Mouse (Mus musculus): Measurements from ENCODE around the gene Ppt1.
"Not testable (repeated sequence)": the region's sequence is repeated elsewhere in the genome, so short reads cannot be mapped to it uniquely, and the experiment has no call there.

Gene Ppt1

GRCm38 (mm10) chr4:122835530-122836402, at the start of gene Ppt1:
Gene Ppt1 (plus strand): TSS chr4:122836242.
- DNase-seq, result peak; percentile 94

GRCm38 (mm10) chr4:122789335-122790089, 46.5 kb upstream of the Ppt1 start:
- DNase-seq, result no peak

DNA sequence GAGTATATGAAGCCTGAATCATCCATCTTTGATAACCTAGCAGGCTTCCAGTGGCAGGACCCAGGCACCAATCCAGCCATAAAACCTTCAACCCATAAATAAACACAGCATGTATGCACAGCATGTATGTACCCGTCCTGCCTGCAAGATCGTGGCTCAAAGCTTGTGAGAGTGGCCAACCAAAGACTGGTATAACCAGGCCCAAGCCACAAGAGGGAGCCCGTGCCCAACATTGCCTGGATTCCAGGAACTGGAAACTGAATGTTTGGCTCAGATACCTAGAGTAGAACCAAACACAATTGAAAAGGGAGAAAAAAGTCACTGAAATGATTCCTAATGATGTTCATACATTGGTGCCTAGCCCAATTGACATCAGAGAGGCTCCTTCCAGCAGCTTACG, 27.9 kb upstream of the Ppt1 start:
- peak; percentile 84 for DNase-seq

- no peak for DNase-seq
Observed at GRCm38 (mm10) chr4:122811180-122811579, 24.9 kb upstream of the Ppt1 start.

DNA sequence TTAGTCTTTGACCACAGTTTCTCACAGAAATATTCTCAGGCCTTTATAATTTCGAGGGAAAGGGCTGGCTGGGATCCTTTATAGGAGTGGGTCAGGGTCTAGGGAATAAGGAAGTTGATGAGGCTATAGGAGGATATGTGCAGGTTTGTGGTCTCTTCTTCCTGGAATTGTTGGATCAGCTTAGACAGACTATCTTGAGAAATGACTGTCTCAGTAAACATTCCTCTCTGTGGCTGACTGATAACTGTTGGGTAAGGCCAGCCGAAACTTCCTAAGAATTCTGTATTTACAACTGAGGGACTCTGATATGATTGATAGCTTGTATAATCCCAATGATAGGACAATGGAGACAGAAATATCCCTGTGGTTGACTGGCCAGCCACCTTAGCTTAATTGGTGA, 24.2 kb upstream of the Ppt1 start:
- no peak for DNase-seq

- no peak for DNase-seq
Observed at GRCm38 (mm10) chr4:122816202-122816601, 19.8 kb upstream of the Ppt1 start.

GRCm38 (mm10) chr4:122820941-122821340, 15.1 kb upstream of the Ppt1 start:
- not testable (repeated sequence) for DNase-seq

GRCm38 (mm10) chr4:122827651-122828050, 8.4 kb upstream of the Ppt1 start:
- DNase-seq, result peak; percentile 20

- no peak for DNase-seq
Observed at GRCm38 (mm10) chr4:122829339-122829738, 6.7 kb upstream of the Ppt1 start.

GRCm38 (mm10) chr4:122831888-122832287, 4.2 kb upstream of the Ppt1 start:
- DNase-seq, result no peak

- no peak for DNase-seq
Observed at GRCm38 (mm10) chr4:122836403-122836775, 347 bp downstream of the Ppt1 start.

DNA sequence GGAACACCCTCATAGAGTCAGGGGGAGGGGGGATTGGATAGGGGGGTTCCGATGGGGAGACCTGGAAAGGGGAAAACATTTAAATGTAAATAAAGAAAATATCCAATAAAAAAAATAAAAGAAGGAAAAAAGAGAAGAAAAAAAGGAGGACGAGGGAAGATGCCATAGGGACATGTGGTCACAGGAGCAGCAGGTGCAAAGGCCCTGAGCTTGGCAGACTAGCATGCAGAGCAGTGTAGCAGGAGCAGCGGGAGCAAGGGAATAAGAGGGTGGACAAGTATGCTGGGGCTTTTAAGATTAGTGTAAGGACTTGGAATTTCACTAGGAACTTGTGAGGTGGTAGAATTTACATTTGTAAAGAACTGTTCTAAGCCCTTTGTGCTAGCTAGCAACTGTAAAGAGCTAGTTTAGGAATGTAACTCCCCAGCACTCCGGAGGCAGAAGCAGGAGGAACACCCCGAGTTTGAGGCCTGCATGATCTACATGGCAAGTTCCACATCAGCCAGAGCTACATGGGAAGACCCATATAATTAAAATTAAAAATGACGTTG, 1.2 kb downstream of the Ppt1 start:
- DNase-seq, result no peak

GRCm38 (mm10) chr4:122837994-122838393, 2.0 kb downstream of the Ppt1 start:
- no peak for DNase-seq

DNA sequence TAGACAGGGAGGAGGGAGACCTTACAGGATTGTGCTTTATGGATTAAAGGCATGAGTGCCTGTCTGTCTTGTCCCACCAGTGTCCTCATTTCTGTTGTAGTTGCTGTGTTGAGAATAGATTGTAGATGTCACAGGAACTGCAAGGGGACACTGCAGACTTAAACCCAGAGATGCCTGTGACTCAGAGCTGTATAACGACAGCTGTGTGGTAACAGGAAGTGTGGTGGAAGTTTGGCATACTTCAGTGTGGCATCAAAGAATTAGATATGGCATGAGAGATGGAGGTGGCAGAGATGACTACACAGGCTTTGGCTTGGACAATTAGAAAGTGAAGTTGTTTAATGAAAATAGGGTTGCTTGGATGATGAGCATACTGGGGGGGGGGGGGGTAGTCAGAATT, 2.4 kb downstream of the Ppt1 start:
- peak; percentile 47 for DNase-seq

DNA sequence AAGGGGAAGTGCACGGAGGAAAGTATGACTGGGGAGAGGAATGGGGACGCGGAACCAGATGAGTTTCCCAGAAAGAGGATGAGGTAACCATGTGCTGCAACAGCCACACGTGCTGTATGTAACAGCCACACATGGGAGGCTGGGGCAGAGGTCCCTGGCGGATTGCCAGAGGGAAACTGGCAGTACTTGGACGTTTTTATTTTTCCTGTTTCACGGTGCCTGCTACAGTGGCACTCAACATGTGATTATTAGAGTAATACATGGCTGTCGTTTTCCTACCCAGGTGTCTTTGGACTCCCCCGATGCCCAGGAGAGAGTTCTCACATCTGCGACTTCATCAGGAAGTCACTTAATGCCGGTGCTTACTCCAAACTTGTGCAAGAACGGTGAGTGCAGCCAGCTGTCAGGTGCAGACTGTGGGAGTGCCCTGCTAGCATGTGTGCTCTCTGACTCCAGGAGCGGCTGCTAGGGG, 12.1 kb downstream of the Ppt1 start:
- DNase-seq, result peak; percentile 76

- DNase-seq, result no peak
Observed at GRCm38 (mm10) chr4:122851535-122851934, 15.5 kb downstream of the Ppt1 start.

GRCm38 (mm10) chr4:122853691-122854090, 17.6 kb downstream of the Ppt1 start:
- DNase-seq, result peak; percentile 55

DNA sequence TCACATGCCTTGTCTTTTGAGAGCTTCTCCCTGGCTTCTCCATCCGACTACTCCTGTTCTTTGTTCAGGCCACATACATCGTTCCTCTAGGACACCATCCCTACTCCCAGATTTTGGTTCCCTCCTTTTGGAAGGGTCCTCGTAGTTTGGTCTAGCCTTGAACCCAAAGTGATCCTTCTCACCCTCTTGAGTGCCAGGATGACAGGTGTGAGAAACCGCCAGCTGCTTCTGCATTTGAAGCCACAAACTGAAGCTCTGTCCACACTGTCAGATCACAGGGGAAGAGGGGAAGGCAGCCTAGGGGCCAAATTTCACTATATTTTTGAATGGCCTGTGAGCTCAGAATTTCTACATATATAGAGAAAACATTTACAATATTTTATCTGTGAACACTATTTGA, 18.7 kb downstream of the Ppt1 start:
- no peak for DNase-seq

DNA sequence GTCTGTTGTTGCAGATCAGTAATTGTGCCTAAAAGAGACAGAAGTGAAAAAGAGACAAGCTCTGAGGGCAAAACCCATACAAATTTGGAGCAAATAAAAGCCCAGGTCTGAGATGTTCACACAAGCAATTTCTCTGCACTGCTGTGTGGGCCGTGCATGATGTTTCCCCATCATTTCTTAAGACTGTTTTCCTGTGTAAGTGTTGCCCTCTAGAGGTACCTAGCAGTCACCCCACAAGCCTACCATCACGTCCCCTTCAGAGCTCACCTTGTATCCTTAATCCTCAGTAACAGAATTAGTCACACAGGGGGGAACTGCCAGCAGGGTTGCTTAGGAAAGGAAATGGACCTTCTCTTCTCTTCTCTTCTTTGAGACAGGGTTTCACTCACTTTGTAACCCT, 21.9 kb downstream of the Ppt1 start:
- no peak for DNase-seq

GRCm38 (mm10) chr4:122859096-122859674, 23.1 kb downstream of the Ppt1 start:
- DNase-seq, result no peak

DNA sequence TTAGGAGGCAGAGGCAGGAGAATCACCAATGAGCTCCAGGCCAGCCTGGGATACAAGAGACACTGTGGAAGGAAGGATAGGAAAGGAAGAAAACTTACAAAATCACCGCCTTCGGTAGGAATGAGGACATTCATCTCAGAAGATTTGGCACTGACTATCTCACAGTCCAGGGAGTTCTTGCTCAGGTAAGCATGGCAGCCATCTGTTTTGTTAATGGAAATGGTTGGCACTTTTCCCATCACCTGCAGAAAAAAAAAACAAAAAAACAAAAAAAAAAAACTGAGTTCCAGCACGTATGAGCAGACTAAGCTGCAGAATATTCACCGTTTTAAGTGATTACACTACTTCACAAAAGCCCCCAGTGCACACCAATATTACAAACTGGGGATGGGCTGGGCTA, 25.8 kb downstream of the Ppt1 start:
- no peak for DNase-seq

- no peak for DNase-seq
Observed at GRCm38 (mm10) chr4:122868041-122868440, 32.0 kb downstream of the Ppt1 start.

DNA sequence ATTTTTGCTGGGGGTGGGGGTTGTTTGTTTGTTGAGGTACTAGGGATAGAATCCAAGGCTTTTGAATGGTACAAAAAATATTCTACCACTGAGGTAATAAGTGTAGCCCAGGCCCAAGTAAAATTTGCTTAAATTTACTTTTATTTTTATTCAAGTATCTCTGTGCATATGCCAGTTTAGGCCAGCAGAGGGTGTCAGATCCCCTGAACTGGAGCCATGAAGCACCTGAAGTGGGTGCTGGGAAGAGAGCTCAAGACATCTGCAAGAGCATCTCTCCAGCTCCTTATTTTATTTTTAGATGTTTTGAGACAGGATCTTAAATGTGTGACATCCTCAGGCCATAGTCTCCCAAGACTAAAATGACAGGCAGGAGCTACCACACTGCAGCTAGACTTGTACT, 34.0 kb downstream of the Ppt1 start:
- DNase-seq, result peak; percentile 69

Measured in thymus, postnatal 14 days (tissue).